Mouse (Mus musculus) stomach, postnatal 0 days (tissue): Measurements from ENCODE around the gene Nln. TPM values are rescaled to one million over a fixed set of nuclear protein-coding genes. Genes with fewer than 3 reads are reported as not detected.

ENCODE experiments used
- ATAC-seq: fragments of 200-750 bp; cut with Nextera tagmentation; 2 replicates; pipeline ENCODE4 v1.8.0; 2017; ENCODE audit not compliant: low FRiP score, low TSS enrichment
- DNase-seq: peaks from one replicate; pipeline ENCODE4 v3.0.0-alpha.2; 2016; ENCODE audit warnings: low spot score
- H3K27ac ChIP-seq: fragments of 300-500 bp; sonication (generic); replicated peaks from 2 replicates; pipeline ENCODE4 v1.5.1; 2014; ENCODE audit warnings: mild to moderate bottlenecking, control low read depth
- H3K27me3 ChIP-seq: fragments of 300-500 bp; sonication (generic); 2 replicates; pipeline ENCODE4 v1.6.1; 2014; ENCODE audit warnings: low read length; ENCODE audit not compliant: control insufficient read depth, insufficient read depth
- H3K36me3 ChIP-seq: fragments of 300-500 bp; sonication (generic); 2 replicates; pipeline ENCODE4 v1.6.1; 2014; ENCODE audit warnings: low read length, mixed read lengths; ENCODE audit not compliant: control insufficient read depth, insufficient read depth
- H3K4me1 ChIP-seq: fragments of 300-500 bp; sonication (generic); replicated peaks from 2 replicates; pipeline ENCODE4 v1.6.1; 2014; ENCODE audit warnings: antibody characterized with exemption; ENCODE audit not compliant: control insufficient read depth, insufficient read depth
- H3K4me2 ChIP-seq: fragments of 300-500 bp; sonication (generic); replicated peaks from 2 replicates; pipeline ENCODE4 v1.6.1; 2014; ENCODE audit warnings: low read depth, mild to moderate bottlenecking, control low read depth, moderate library complexity
- H3K4me3 ChIP-seq: fragments of 300-500 bp; sonication (generic); 2 replicates; pipeline ENCODE4 v1.5.1; 2014; ENCODE audit warnings: low read depth, low read length, control low read depth
- H3K9ac ChIP-seq: fragments of 300-500 bp; sonication (generic); 2 replicates; pipeline ENCODE4 v1.6.1; 2014; ENCODE audit warnings: mild to moderate bottlenecking, low read length, control low read depth, mixed read lengths
- H3K9me3 ChIP-seq: fragments of 300-500 bp; sonication (generic); 2 replicates; pipeline ENCODE4 v1.6.1; 2016; ENCODE audit warnings: low read length; ENCODE audit not compliant: control insufficient read depth
- CTCF ChIP-seq: IDR thresholded peaks from 2 replicates; pipeline ENCODE4 v1.5.1; 2016; ENCODE audit warnings: antibody characterized with exemption, low read depth, mild to moderate bottlenecking, moderate library complexity
- EP300 ChIP-seq: optimal IDR thresholded peaks from 2 replicates; pipeline ENCODE3; 2016; ENCODE audit warnings: antibody characterized with exemption
- WGBS: fragments of 180-500 bp; shearing (Covaris S2); extraction: QIAGEN DNeasy Blood & Tissue Kit; methylation state at CpG from one replicate; pipeline ENCODE4 v1.1.7; 2014; 5-methylcytosine and 5-hydroxymethylcytosine counted together
- polyA plus RNA-seq: library from polyadenylated mRNA; unstranded; fragments of >200 nt; fragmentation: Nextera tagmentation; extraction: Ambion mirVana; gene quantifications from 2 replicates; pipeline ENCODE4 v1.2.1, GENCODE M21; 2015

Nln gene
- polyA plus RNA-seq, 1 experiment from 2014 or later: 22.5 TPM

GRCm38 (mm10) chr13:104139369-104140209 lies 30.2 kb upstream of the Nln start:
- no peak overlapping the region; the same call in 1 of the 2 replicates for H3K27ac ChIP-seq
- H3K4me1 ChIP-seq: no peaks in the 10 kb centered on the region
- peak; percentile 74 for ATAC-seq
- H3K9ac ChIP-seq: no peak overlapping the region
- peaks cover 4% of the 10 kb centered on the region for H3K36me3 ChIP-seq
- peak overlapping the region; percentile 31 for H3K4me2 ChIP-seq
- peak; percentile 81 for DNase-seq
- 0 out of 2 replicates have a peak overlapping the region, but pooled peaks have one; percentile 6 for H3K4me3 ChIP-seq
- WGBS: 24% methylated on average over 13 of the region's 13 CpGs
- H3K9me3 ChIP-seq: no peaks in the 10 kb centered on the region
- no peaks in the 10 kb centered on the region for H3K27me3 ChIP-seq
- TF ChIP-seq CTCF: peak; percentile 93
- TF ChIP-seq EP300: no peak

DNA sequence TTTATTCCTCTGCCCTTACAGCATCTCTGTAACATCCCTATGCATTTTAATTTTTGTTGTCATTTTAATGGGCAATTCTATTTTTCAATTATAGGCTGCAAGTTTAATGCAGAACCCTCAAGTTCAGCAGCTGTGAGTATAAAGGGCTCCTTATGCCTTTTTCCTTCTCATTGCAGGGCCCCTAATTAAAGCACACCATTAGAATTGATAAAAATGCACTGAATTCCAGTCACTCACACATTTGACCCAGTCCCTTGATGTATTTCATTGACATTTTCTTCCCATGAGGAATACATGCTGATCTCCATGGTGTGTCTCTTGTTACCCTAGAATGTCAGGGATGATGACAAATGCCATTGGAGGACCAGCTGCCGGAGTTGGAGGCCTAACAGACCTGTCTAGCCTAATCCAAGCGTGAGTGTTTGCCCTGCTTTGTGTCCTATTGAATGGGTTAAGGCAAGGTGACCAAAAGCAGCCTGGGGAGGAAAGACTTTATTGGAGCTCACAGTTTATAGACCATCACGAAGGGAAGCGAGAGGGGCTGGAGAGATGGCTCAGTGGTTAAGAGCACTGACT lies 25.2 kb upstream of the Nln start:
- Histone ChIP-seq H3K4me1 (no peaks in the 10 kb centered on the region), H3K27me3 (no peaks in the 10 kb centered on the region), H3K36me3 (no peaks in the 10 kb centered on the region), H3K9me3 (no peaks in the 10 kb centered on the region), H3K27ac (no peak overlapping the region), H3K9ac (no peak overlapping the region), H3K4me2 (no peak overlapping the region), H3K4me3 (no peak overlapping the region)
- ATAC-seq (no peak), DNase-seq (no peak)
- TF ChIP-seq CTCF (no peak), EP300 (no peak)
- 77% methylated on average over 4 of the region's 4 CpGs for WGBS

DNA sequence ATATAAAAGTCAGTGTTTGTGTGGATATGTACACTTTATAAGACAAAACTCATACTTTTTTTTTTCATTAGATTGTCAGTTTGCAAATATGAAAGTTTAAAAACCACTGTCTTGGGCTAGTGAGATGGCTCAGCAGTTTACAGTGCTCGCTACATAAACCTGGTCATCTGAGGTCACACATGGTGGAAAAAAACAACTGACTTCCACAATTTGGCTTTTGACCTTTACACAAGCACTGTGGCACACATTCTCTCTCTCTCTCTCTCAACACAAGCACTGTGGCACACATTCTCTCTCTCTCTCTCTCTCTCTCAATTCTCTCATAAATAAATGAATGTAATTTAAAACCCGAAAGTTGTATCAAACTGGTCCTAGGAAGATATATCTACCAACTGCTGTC lies 23.1 kb upstream of the Nln start:
- no peak for ATAC-seq
- H3K4me3 ChIP-seq: no peak overlapping the region
- H3K9me3 ChIP-seq: no peaks in the 10 kb centered on the region
- no peak overlapping the region for H3K4me2 ChIP-seq
- TF ChIP-seq CTCF (no peak), EP300 (no peak)
- H3K9ac ChIP-seq: no peak overlapping the region
- no peak overlapping the region for H3K27ac ChIP-seq
- no peaks in the 10 kb centered on the region for H3K27me3 ChIP-seq
- WGBS: 83% methylated on average over 2 of the region's 2 CpGs
- no peaks in the 10 kb centered on the region for H3K36me3 ChIP-seq
- DNase-seq: no peak
- H3K4me1 ChIP-seq: no peaks in the 10 kb centered on the region

- TF ChIP-seq EP300 (no peak), CTCF (no peak)
- no peaks in the 10 kb centered on the region for H3K9me3 ChIP-seq
- no peak overlapping the region for H3K9ac ChIP-seq
- 85% methylated on average over 20 of the region's 20 CpGs for WGBS
- no peak overlapping the region for H3K4me3 ChIP-seq
- H3K27me3 ChIP-seq: no peaks in the 10 kb centered on the region
- no peaks in the 10 kb centered on the region for H3K4me1 ChIP-seq
- H3K36me3 ChIP-seq: no peaks in the 10 kb centered on the region
- no peak overlapping the region for H3K4me2 ChIP-seq
- H3K27ac ChIP-seq: no peak overlapping the region
- ATAC-seq (no peak; the same call in 1 of the 2 replicates), DNase-seq (no peak)
These were observed 14.4 kb upstream of the Nln start for GRCm38 (mm10) chr13:104123662-104124381.

DNA sequence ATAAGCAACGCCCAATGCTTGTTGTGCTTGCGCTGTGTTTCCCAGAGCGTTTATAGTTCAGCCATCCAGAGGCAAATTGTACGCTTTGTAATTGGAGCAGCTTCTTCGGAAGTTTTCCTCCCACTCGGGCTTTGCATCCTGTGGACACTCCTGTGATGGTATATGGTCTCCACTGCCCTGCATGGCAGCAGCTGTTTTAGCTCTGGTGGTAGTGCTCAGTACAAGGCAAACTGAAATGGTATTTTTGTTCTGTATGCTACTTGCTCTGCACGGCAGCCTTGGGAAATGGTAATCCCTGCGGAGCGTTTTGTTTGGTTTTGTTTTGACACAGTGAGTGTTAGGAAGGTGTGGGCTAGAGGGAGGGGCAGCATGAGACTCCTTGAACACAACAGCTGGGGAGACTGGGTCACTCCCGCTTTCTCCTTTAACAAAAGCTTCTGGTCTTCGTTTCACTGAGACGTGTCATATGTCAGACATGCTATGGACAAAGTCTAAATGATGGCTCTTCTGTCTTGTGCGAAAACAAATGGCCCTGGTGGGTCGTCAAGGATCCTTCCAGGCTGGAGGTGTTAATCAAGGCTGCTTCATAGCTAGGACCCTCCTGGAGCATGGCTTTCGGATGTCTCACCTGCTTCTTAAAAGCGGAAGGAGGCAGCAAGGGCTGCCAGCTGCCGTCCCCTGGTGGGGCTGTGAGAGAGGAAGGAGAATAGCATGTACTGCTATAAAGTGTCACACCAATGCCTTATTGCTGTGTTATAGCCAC lies 12.8 kb upstream of the Nln start:
- Histone ChIP-seq H3K36me3 (no peaks in the 10 kb centered on the region), H3K27ac (0 out of 2 replicates have a peak overlapping the region, but pooled peaks have one; percentile 18), H3K4me3 (no peak overlapping the region), H3K4me1 (no peaks in the 10 kb centered on the region), H3K9me3 (no peaks in the 10 kb centered on the region), H3K27me3 (no peaks in the 10 kb centered on the region), H3K4me2 (peak overlapping the region; percentile 32), H3K9ac (no peak overlapping the region)
- 41% methylated on average over 17 of the region's 17 CpGs for WGBS
- DNase-seq (no peak), ATAC-seq (peak; percentile 32; the same call in 1 of the 2 replicates)
- TF ChIP-seq CTCF (no peak), EP300 (no peak)
